Mouse (Mus musculus) lung, postnatal 0 days (tissue): ENCODE results near the gene Tnik. TPM values are rescaled to one million over a fixed set of nuclear protein-coding genes. Genes with fewer than 3 reads are reported as not detected.

Experiments
- ATAC-seq: fragments of 200-750 bp; cut with Nextera tagmentation; 2 replicates; pipeline ENCODE4 v1.8.0; 2017; ENCODE audit warnings: moderate library complexity
- DNase-seq: peaks from one replicate; pipeline ENCODE4 v3.0.0-alpha.2; 2016; ENCODE audit warnings: low spot score
- H3K27ac ChIP-seq: fragments of 300-500 bp; sonication (generic); 2 replicates; pipeline ENCODE4 v1.5.1; 2014; ENCODE audit warnings: antibody characterized with exemption, mild to moderate bottlenecking, low read length, mixed read lengths
- H3K27me3 ChIP-seq: fragments of 300-500 bp; sonication (generic); replicated peaks from 2 replicates; pipeline ENCODE4 v1.6.1; 2014; ENCODE audit warnings: low read length, mixed read lengths; ENCODE audit not compliant: insufficient read depth
- H3K36me3 ChIP-seq: fragments of 300-500 bp; sonication (generic); 2 replicates; pipeline ENCODE4 v1.6.1; 2014; ENCODE audit warnings: low read length, mixed read lengths; ENCODE audit not compliant: insufficient read depth
- H3K4me1 ChIP-seq: fragments of 300-500 bp; sonication (generic); 2 replicates; pipeline ENCODE4 v1.6.1; 2014; ENCODE audit warnings: antibody characterized with exemption, low read depth, low read length, mixed read lengths; ENCODE audit not compliant: insufficient read depth
- H3K4me2 ChIP-seq: fragments of 300-500 bp; sonication (generic); replicated peaks from 2 replicates; pipeline ENCODE4 v1.6.1; 2014; ENCODE audit warnings: low read depth, mild to moderate bottlenecking, low read length, moderate library complexity, mixed read lengths
- H3K4me3 ChIP-seq: fragments of 300-500 bp; sonication (generic); 2 replicates; pipeline ENCODE4 v1.5.1; 2014; ENCODE audit warnings: low read depth, low read length
- H3K9ac ChIP-seq: fragments of 300-500 bp; sonication (generic); replicated peaks from 2 replicates; pipeline ENCODE4 v1.6.1; 2014; ENCODE audit warnings: low read depth, mild to moderate bottlenecking
- H3K9me3 ChIP-seq: fragments of 300-500 bp; sonication (generic); 2 replicates; pipeline ENCODE4 v1.6.1; 2016; ENCODE audit warnings: low read length, mixed read lengths
- CTCF ChIP-seq: IDR thresholded peaks from 2 replicates; pipeline ENCODE4 v1.5.1; 2016; ENCODE audit warnings: antibody characterized with exemption, mild to moderate bottlenecking
- EP300 ChIP-seq: IDR thresholded peaks from 2 replicates; pipeline ENCODE4 v1.6.1; 2016; ENCODE audit warnings: antibody characterized with exemption, mild to moderate bottlenecking, control low read depth
- WGBS: fragments of 180-500 bp; shearing (Covaris S2); extraction: QIAGEN DNeasy Blood & Tissue Kit; methylation state at CpG from one replicate; pipeline ENCODE4 v1.1.7; 2014; 5-methylcytosine and 5-hydroxymethylcytosine counted together
- polyA plus RNA-seq: library from polyadenylated mRNA; unstranded; fragments of >200 nt; fragmentation: Nextera tagmentation; extraction: Ambion mirVana; gene quantifications from 2 replicates; pipeline ENCODE4 v1.2.1, GENCODE M21; 2015

Gene Tnik
- polyA plus RNA-seq, 1 experiment from 2014 or later = 6.1 TPM

DNA sequence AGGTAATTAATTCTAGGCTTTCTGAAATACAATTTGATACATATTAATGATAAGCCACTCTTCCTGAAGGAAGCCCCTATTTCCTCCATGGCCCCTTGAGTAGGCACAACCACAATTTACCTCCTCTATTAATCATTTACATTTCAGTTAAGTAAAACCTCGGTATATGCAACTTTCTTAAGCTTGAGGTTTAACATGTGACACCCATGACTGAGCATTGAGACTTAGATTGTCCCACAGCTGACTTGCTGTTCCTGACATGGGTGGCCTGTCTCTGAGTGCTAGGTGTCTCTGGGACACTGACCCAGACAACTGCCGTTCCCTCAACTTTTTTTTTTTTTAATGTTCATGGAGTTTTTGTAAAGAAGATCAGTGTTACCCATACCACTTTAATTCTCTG lies 358.8 kb downstream of the Tnik start:
- ATAC-seq = no peak

DNA sequence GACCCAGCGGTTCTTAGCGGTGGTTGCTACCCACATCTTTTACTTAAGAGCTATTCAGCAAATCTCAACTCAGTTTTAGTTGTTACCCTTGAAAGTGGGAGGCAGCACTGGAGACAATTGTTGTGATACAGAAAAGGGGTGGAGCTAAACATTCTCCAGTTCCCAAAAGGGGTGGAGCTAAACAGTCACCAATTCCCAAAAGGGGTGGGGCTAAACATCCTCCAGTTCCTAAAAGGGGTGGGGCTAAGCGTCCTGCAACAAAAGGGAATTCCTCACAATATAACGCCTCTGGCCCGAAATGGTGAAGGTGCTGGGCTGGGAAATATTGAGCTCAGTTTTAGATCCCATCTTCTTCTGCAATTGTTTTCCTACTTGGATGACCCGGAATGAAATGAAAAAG lies 363.8 kb downstream of the Tnik start:
- Histone ChIP-seq H3K9me3 (no peaks in the 10 kb centered on the region), H3K9ac (no peak overlapping the region), H3K27me3 (no peaks in the 10 kb centered on the region), H3K4me3 (no peak overlapping the region), H3K27ac (no peak overlapping the region), H3K36me3 (no peaks in the 10 kb centered on the region), H3K4me1 (no peaks in the 10 kb centered on the region), H3K4me2 (no peak overlapping the region)
- DNase-seq (no peak), ATAC-seq (no peak)
- 93% methylated on average over 6 of the region's 6 CpGs for WGBS
- TF ChIP-seq CTCF = no peak

More for the DNA sequence above, 358.8 kb downstream of the Tnik start:
- H3K4me3 ChIP-seq = no peak overlapping the region
- no peaks in the 10 kb centered on the region for H3K36me3 ChIP-seq
- H3K27me3 ChIP-seq = no peaks in the 10 kb centered on the region
- H3K4me1 ChIP-seq = no peaks in the 10 kb centered on the region
- H3K4me2 ChIP-seq = no peak overlapping the region
- WGBS = 52% methylated on average over 2 of the region's 2 CpGs
- no peaks in the 10 kb centered on the region for H3K9me3 ChIP-seq
- H3K9ac ChIP-seq = no peak overlapping the region
- no peak for DNase-seq
- H3K27ac ChIP-seq = no peak overlapping the region
- no peak for TF ChIP-seq EP300
- no peak for TF ChIP-seq CTCF

DNA sequence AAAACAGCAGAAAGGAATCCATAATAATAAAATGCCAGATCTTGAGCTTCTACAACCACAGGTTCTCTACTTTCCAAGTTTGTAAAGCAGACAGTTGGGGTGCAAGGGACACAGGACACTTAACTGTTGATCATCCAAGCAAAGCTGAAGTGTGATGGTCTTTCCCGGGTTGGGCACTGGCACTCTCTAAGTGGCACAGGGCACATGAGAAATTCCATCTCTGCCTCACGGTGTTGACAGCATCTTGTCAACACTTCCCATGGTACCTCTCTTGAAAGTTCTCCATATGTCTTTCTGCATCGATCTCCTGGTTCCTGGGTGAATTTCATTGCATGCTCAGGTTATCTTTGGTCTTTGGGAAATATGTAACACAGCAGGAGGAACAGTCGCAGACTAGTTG lies 373.8 kb downstream of the Tnik start:
- Histone ChIP-seq H3K4me3 (no peak overlapping the region), H3K9ac (no peak overlapping the region), H3K36me3 (no peaks in the 10 kb centered on the region), H3K9me3 (no peaks in the 10 kb centered on the region), H3K27ac (no peak overlapping the region), H3K4me1 (peaks cover 2% of the 10 kb centered on the region; the same call in 1 of the 2 replicates), H3K27me3 (no peaks in the 10 kb centered on the region), H3K4me2 (no peak overlapping the region)
- ATAC-seq = no peak
- no peak for DNase-seq
- WGBS = 68% methylated on average over 4 of the region's 4 CpGs
- TF ChIP-seq CTCF (no peak), EP300 (no peak)

DNA sequence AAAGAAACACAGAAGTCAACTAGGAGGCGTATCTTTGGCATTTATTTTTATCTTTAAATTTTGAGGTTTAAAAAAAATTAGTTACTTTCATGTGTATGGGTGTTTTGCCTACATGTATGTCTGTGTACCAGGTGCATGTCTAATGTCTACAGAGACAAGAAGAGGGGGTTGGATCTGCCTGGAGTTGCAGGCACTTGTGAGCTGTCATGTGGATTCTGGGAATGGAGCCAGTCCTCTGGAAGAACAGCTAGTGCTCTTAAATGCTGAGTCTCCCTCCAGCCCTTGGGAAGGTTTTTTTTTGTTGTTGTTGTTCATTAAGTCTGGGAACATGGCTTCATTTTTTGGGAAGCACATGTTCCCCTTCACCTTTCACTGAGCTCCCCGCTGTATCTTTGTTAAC lies 375.9 kb downstream of the Tnik start:
- no peak overlapping the region for H3K4me3 ChIP-seq
- no peak overlapping the region for H3K9ac ChIP-seq
- H3K27ac ChIP-seq = no peak overlapping the region
- 76% methylated on average over 2 of the region's 2 CpGs for WGBS
- no peaks in the 10 kb centered on the region for H3K9me3 ChIP-seq
- TF ChIP-seq CTCF (no peak), EP300 (no peak)
- DNase-seq = peak; percentile 66
- no peaks in the 10 kb centered on the region for H3K36me3 ChIP-seq
- no peaks in the 10 kb centered on the region for H3K27me3 ChIP-seq
- no peak for ATAC-seq
- peaks cover 2% of the 10 kb centered on the region; the same call in 1 of the 2 replicates for H3K4me1 ChIP-seq
- no peak overlapping the region for H3K4me2 ChIP-seq

DNA sequence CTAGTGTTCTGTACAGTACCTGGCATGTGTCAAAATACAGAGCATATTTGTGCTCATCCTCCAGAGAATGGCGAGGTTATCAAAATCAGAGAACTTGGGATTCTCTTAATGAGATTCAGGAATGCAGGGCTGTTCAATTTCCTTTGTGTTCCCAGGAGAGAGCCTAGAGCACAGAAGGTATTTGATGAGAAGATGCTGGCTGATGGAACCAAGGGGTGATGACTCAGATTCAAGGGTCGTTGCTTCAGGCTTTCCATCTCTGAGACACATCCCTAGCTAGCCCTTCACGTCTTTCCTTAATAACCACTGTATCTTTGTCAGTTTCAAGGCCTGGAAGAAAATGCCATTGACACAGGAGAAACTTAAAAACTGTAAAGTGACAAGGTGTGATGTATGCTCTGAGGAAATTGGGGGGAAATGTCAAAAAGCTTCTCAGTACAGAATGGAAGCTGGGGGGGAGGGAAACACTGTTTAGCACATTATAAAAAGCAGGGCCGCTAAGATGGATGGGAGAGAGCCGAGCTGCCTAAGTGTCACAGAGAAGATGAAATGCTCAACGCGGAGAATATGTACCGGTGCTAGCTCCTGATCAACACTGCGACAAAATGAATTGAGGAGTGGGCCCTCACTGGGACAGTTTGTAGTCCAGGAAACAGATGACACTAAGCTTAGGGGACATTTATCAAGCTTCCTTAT lies 380.4 kb downstream of the Tnik start:
- TF ChIP-seq EP300 (no peak), CTCF (no peak)
- 65% methylated on average over 9 of the region's 9 CpGs for WGBS

DNA sequence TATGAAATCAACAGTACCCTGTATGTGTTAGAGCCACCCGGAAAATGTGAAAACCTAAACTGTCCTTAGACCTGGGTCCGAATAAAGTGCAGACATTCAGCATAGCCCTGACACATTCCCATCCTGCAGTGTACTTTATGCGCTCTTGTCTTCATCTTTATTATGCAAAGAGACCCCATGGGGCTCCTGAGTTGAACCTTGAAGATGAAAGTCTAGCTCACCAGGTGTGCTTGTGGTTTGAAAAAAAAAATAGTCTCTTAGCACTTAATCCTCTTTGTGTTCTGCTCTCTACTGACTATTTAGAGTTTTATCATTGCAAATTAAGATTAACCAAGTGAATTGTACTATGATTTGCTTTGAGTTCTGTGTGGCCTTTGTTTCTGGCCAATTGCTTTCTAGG lies 389.6 kb downstream of the Tnik start:
- H3K27ac ChIP-seq = no peak overlapping the region
- no peak overlapping the region for H3K4me3 ChIP-seq
- DNase-seq (no peak), ATAC-seq (no peak)
- WGBS = 86% methylated on average over 3 of the region's 3 CpGs
- H3K36me3 ChIP-seq = no peaks in the 10 kb centered on the region
- H3K9me3 ChIP-seq = no peaks in the 10 kb centered on the region
- no peak overlapping the region for H3K9ac ChIP-seq
- H3K4me1 ChIP-seq = no peaks in the 10 kb centered on the region
- no peak overlapping the region for H3K4me2 ChIP-seq
- TF ChIP-seq EP300 (no peak), CTCF (no peak)
- no peaks in the 10 kb centered on the region for H3K27me3 ChIP-seq

More for the DNA sequence above, 380.4 kb downstream of the Tnik start:
- no peaks in the 10 kb centered on the region for H3K9me3 ChIP-seq
- H3K27ac ChIP-seq = no peak overlapping the region
- H3K4me2 ChIP-seq = no peak overlapping the region
- no peaks in the 10 kb centered on the region for H3K27me3 ChIP-seq
- peaks cover 2% of the 10 kb centered on the region; the same call in 1 of the 2 replicates for H3K4me1 ChIP-seq
- DNase-seq (no peak), ATAC-seq (no peak)
- H3K9ac ChIP-seq = no peak overlapping the region
- H3K4me3 ChIP-seq = no peak overlapping the region
- no peaks in the 10 kb centered on the region for H3K36me3 ChIP-seq
